Mouse (Mus musculus) limb, embryonic 11.5 days (tissue): ENCODE measurements at regions not wholly inside any gene's neighbourhood (a gene's known extent, or its start where the extent isn't known, plus 50 kb on each side); places are given as distances from the start of the nearest gene placed in this dataset.

ENCODE experiments used
- ATAC-seq: fragments of 200-750 bp; cut with Nextera tagmentation; 2 replicates; pipeline ENCODE4 v1.8.0; 2017; ENCODE audit warnings: low read depth; ENCODE audit not compliant: insufficient number of reproducible peaks, low FRiP score, low TSS enrichment
- DNase-seq: peaks from one replicate; pipeline ENCODE4 v3.0.0-alpha.2; 2015; ENCODE audit warnings: low spot score
- H3K27ac ChIP-seq: fragments of 300-500 bp; sonication (generic); replicated peaks from 2 replicates; pipeline ENCODE4 v1.5.1; 2014; ENCODE audit warnings: low read depth, mild to moderate bottlenecking, low read length
- H3K27me3 ChIP-seq: fragments of 300-500 bp; sonication (generic); 2 replicates; pipeline ENCODE4 v1.6.1; 2014; ENCODE audit warnings: mild to moderate bottlenecking, low read length, mixed read lengths; ENCODE audit not compliant: control insufficient read depth, insufficient read depth
- H3K36me3 ChIP-seq: fragments of 300-500 bp; sonication (generic); 2 replicates; pipeline ENCODE4 v1.6.1; 2014; ENCODE audit warnings: mild to moderate bottlenecking, low read length, moderate library complexity, mixed read lengths; ENCODE audit not compliant: control insufficient read depth, insufficient read depth
- H3K4me1 ChIP-seq: fragments of 300-500 bp; sonication (generic); 2 replicates; pipeline ENCODE4 v1.6.1; 2014; ENCODE audit warnings: low read length, mixed read lengths; ENCODE audit not compliant: control insufficient read depth, insufficient read depth
- H3K4me2 ChIP-seq: fragments of 300-500 bp; sonication (generic); 2 replicates; pipeline ENCODE4 v1.6.1; 2014; ENCODE audit warnings: low read depth, mild to moderate bottlenecking, moderate library complexity; ENCODE audit not compliant: severe bottlenecking
- H3K4me3 ChIP-seq: fragments of 300-500 bp; sonication (generic); 2 replicates; pipeline ENCODE4 v1.5.1; 2014; ENCODE audit warnings: low read depth, low read length
- H3K9ac ChIP-seq: fragments of 300-500 bp; sonication (generic); 2 replicates; pipeline ENCODE4 v1.6.1; 2014; ENCODE audit warnings: mild to moderate bottlenecking, low read length
- H3K9me3 ChIP-seq: fragments of 300-500 bp; sonication (generic); 2 replicates; pipeline ENCODE4 v1.6.1; 2016; ENCODE audit warnings: low read length; ENCODE audit not compliant: control insufficient read depth
- whole genome bisulfite sequencing: fragments of 180-500 bp; shearing (Covaris S2); extraction: QIAGEN DNeasy Blood & Tissue Kit; methylation state at CpG from one replicate; pipeline ENCODE4 v1.1.7; 2014; 5-methylcytosine and 5-hydroxymethylcytosine counted together

- Histone ChIP-seq H3K4me1 (peaks cover 31% of the 10 kb centered on the region), H3K27ac (no peak overlapping the region), H3K9me3 (no peaks in the 10 kb centered on the region), H3K27me3 (no peaks in the 10 kb centered on the region), H3K36me3 (no peaks in the 10 kb centered on the region), H3K4me3 (no peak overlapping the region), H3K4me2 (no peak overlapping the region), H3K9ac (no peak overlapping the region)
- ATAC-seq (no peak), DNase-seq (no peak)
- 88% methylated on average over 11 of the region's 11 CpGs for WGBS
Observed at GRCm38 (mm10) chr11:112874239-112874638, 92.2 kb downstream of the Sox9 start.

GRCm38 (mm10) chr11:112876226-112876625 is 94.2 kb downstream of the Sox9 start:
- 52% methylated on average over 8 of the region's 8 CpGs for WGBS
- Histone ChIP-seq H3K4me3 (no peak overlapping the region), H3K36me3 (no peaks in the 10 kb centered on the region), H3K4me2 (no peak overlapping the region), H3K27me3 (no peaks in the 10 kb centered on the region), H3K9me3 (no peaks in the 10 kb centered on the region), H3K4me1 (peaks cover 16% of the 10 kb centered on the region), H3K9ac (no peak overlapping the region), H3K27ac (no peak overlapping the region)
- DNase-seq (no peak), ATAC-seq (no peak)

DNA sequence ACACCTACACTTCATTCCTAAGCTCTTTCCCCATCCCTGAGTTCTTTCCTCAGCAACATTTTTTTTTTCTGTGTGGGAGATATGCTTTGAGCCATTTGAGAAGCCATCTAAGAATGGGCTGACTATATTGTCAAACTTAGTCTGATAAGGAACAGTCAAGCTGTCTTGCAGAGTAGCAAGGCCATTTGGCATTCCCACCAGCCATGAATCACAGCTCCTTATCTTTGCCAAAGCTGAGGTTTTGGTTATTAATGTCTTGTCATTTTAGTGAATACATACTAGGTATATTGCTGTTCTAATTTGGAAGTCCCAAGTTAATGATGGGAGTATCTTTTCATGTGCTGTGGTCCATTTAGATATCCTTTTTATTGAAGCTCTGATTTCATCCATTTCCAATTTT is 96.4 kb downstream of the Sox9 start:
- Histone ChIP-seq H3K4me3 (no peak overlapping the region), H3K4me1 (no peaks in the 10 kb centered on the region), H3K27ac (no peak overlapping the region), H3K36me3 (no peaks in the 10 kb centered on the region), H3K27me3 (no peaks in the 10 kb centered on the region), H3K4me2 (no peak overlapping the region), H3K9me3 (no peaks in the 10 kb centered on the region), H3K9ac (no peak overlapping the region)
- no peak for DNase-seq
- ATAC-seq = no peak

- Histone ChIP-seq H3K9ac (no peak overlapping the region), H3K27me3 (no peaks in the 10 kb centered on the region), H3K36me3 (no peaks in the 10 kb centered on the region), H3K27ac (no peak overlapping the region), H3K4me1 (no peaks in the 10 kb centered on the region), H3K4me2 (no peak overlapping the region), H3K9me3 (no peaks in the 10 kb centered on the region), H3K4me3 (no peak overlapping the region)
- ATAC-seq = no peak
- 81% methylated on average over 3 of the region's 3 CpGs for WGBS
- DNase-seq = no peak
Observed at GRCm38 (mm10) chr11:112880736-112881135, 98.7 kb downstream of the Sox9 start.

DNA sequence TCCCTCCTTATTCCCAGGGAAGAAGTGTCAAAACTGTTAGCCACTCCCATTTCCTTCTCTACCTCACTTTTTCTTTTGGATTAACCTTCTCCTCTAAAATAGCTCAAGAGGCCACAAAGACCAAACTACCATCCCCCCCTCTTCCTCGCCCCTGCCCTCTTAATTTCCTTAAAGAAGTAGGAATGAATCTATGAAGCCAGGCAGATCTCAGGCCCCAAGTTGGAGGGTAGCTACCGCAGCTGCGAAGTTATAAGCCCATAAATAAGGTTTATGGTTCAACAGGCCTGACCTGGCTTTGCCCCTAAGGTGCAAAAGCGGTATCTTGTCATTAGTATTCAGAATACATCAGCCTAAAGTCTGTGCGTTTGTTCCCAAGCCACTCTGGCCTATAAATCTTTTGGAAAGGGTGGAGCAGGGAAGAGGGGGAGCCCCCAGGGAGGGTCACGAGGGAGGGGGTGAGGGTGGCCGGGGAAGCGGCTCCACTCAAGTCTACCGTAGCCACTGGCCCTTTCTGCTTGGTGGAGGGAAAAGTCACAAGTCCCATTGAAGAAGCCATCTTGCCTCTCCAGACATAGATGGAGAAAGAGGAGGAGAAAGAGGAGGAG is 103.4 kb downstream of the Sox9 start:
- Histone ChIP-seq H3K4me1 (0 out of 2 replicates have a peak, but pooled peaks cover 3% of the 10 kb centered on the region), H3K4me3 (no peak overlapping the region), H3K4me2 (no peak overlapping the region), H3K27me3 (no peaks in the 10 kb centered on the region), H3K27ac (no peak overlapping the region), H3K36me3 (no peaks in the 10 kb centered on the region), H3K9ac (no peak overlapping the region), H3K9me3 (no peaks in the 10 kb centered on the region)
- ATAC-seq = 0 out of 2 replicates have a peak, but pooled peaks have one; percentile 51
- 9% methylated on average over 9 of the region's 9 CpGs for WGBS
- peak; percentile 57 for DNase-seq

DNA sequence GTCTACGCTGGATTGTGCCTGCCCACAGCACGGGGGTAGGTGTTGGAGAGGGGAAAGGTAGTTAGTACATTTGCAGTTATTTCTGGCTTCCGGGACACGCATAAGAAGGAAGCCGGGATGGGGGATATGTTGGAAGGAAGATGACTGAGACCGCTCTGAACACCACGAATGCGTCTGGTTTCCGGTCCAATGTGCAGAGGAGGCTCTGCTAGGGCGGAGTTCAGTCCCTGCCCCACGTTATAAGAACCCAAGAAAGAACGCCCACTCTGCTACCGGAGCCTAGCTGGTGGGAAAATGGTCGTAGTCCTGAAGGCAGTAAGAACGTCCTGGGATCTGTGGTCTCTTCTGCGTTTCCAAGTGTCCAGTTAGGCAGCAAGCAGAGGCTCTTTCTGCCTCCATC is 104.1 kb downstream of the Sox9 start:
- Histone ChIP-seq H3K36me3 (no peaks in the 10 kb centered on the region), H3K4me3 (no peak overlapping the region), H3K9me3 (no peaks in the 10 kb centered on the region), H3K27ac (no peak overlapping the region), H3K4me1 (0 out of 2 replicates have a peak, but pooled peaks cover 3% of the 10 kb centered on the region), H3K9ac (no peak overlapping the region), H3K27me3 (no peaks in the 10 kb centered on the region), H3K4me2 (no peak overlapping the region)
- no peak for DNase-seq
- 80% methylated on average over 16 of the region's 16 CpGs for WGBS
- ATAC-seq = no peak

GRCm38 (mm10) chr11:112889760-112890159 is 107.7 kb downstream of the Sox9 start:
- Histone ChIP-seq H3K27me3 (no peaks in the 10 kb centered on the region), H3K36me3 (no peaks in the 10 kb centered on the region), H3K27ac (no peak overlapping the region), H3K4me2 (no peak overlapping the region), H3K9me3 (no peaks in the 10 kb centered on the region), H3K4me3 (no peak overlapping the region), H3K4me1 (0 out of 2 replicates have a peak, but pooled peaks cover 3% of the 10 kb centered on the region), H3K9ac (no peak overlapping the region)
- DNase-seq = no peak
- ATAC-seq = no peak
- 92% methylated on average over 6 of the region's 6 CpGs for WGBS

GRCm38 (mm10) chr11:112897597-112897996 is 115.6 kb downstream of the Sox9 start:
- Histone ChIP-seq H3K4me2 (no peak overlapping the region), H3K27me3 (no peaks in the 10 kb centered on the region), H3K27ac (no peak overlapping the region), H3K4me3 (no peak overlapping the region), H3K36me3 (no peaks in the 10 kb centered on the region), H3K9ac (no peak overlapping the region), H3K9me3 (no peaks in the 10 kb centered on the region), H3K4me1 (no peaks in the 10 kb centered on the region)
- 95% methylated on average over 2 of the region's 2 CpGs for WGBS
- ATAC-seq (no peak), DNase-seq (no peak)

DNA sequence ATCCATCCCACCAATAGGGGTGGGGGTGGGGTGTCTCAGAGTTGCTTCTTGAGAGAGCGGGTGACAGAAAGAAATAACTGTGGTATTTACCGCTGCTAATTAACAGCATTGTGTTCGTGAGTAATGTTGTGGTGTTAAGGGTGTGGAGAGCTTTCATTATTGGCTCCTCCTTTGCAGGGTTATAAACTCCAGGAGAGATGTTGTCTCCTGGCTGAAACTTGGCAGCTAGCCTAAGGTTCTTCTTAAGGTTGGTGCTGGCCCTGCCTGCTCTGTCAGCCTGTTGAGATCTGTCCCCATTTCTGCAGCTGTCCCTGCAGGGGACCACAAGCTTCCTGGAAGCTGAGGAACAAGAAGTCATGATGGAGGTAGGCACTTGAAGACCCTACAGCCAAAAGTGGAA is 120.6 kb downstream of the Sox9 start:
- Histone ChIP-seq H3K4me3 (no peak overlapping the region), H3K9me3 (no peaks in the 10 kb centered on the region), H3K9ac (no peak overlapping the region), H3K4me2 (no peak overlapping the region), H3K27ac (no peak overlapping the region), H3K27me3 (no peaks in the 10 kb centered on the region), H3K4me1 (no peaks in the 10 kb centered on the region), H3K36me3 (no peaks in the 10 kb centered on the region)
- 49% methylated on average over 3 of the region's 3 CpGs for WGBS
- ATAC-seq (no peak), DNase-seq (no peak)
